In the genomic region with DNA sequence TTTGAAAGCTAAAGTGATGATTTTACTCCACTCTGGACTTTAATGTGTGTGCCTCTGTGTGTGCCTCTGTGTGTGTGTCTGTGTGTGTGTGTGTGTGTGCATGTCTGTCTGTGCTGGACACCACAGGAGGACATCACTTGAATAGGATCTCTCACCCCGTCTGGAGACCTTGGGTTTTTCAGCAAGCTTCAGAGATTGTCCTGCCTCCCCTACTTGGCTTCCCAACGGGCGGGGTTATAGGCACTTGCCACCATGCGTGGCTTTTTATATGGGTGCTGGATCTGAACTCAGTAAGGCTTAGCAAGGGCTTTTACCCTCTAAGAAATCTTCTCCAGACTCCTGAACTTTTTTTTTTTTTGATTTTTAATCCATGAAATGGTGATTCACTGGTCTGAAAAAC, we compare ENCODE assay signal across 9 mouse cellular contexts. TPM values are rescaled to one million over a fixed set of nuclear protein-coding genes. Genes with fewer than 3 reads are reported as not detected.
DNase-seq lines count a peak whose midpoint lies in the region; ATAC-seq and TF ChIP-seq lines count a peak whose summit lies in the region.
"Had no signal": no experiment of that assay in that cellular context is flagged by ENCODE, and none has a peak within 500 bp of the region (broad histone marks: within the 10 kb centered on the region; RNA-seq: fewer than 3 reads in every experiment).

No protein-coding gene starts in this region.

- no peak for DNase-seq in heart, adult 8-10 months (ENCODE audit: low spot score)
- no peak for DNase-seq in midbrain, embryonic 10.5 days (ENCODE audit: low spot score)
- no peak for DNase-seq in midbrain, postnatal 0 days (ENCODE audit: low spot score)
- no peak for DNase-seq in cerebellum, postnatal 10 days
- DNase-seq in T-cell, adult 2 months (ENCODE audit: low spot score) = no peak
- DNase-seq: cerebellum, adult 18-20 months had no signal

- peak overlapping the region; percentile 63 for H3K4me2 ChIP-seq in heart, embryonic 13.5 days
- no peak overlapping the region for H3K4me2 ChIP-seq in midbrain, postnatal 0 days (ENCODE audit: low read depth, low read length, poor library complexity, severe bottlenecking)
- H3K4me2 ChIP-seq in embryonic facial prominence, embryonic 15.5 days (replicated peaks) = peak overlapping the region; percentile 27; the same call in 1 of the 2 replicates
- H3K4me2 ChIP-seq in neural tube, embryonic 13.5 days = peak overlapping the region; percentile 24; the same call in 1 of the 2 replicates

- ATAC-seq in heart, embryonic 13.5 days (ENCODE audit: extremely low read depth, insufficient number of reproducible peaks, low FRiP score, low TSS enrichment) = no peak
- no peak for ATAC-seq in midbrain, postnatal 0 days (ENCODE audit: low FRiP score)
- ATAC-seq in embryonic facial prominence, embryonic 15.5 days (ENCODE audit: insufficient number of reproducible peaks, low FRiP score, low TSS enrichment, low read depth) = no peak
- ATAC-seq in neural tube, embryonic 13.5 days (ENCODE audit: low read depth) = no peak

- WGBS in heart, embryonic 13.5 days = 37% methylated on average over 4 of the region's 4 CpGs
- 30% methylated on average over 4 of the region's 4 CpGs for WGBS in midbrain, embryonic 10.5 days
- 34% methylated on average over 4 of the region's 4 CpGs for WGBS in midbrain, postnatal 0 days
- 46% methylated on average over 4 of the region's 4 CpGs for WGBS in embryonic facial prominence, embryonic 15.5 days
- WGBS in neural tube, embryonic 13.5 days = 43% methylated on average over 4 of the region's 4 CpGs

- H3K9ac ChIP-seq in heart, embryonic 13.5 days = peak overlapping the region; percentile 21; the same call in 1 of the 2 replicates
- H3K9ac ChIP-seq in midbrain, postnatal 0 days (replicated peaks; ENCODE audit: low read length, poor library complexity, severe bottlenecking) = no peak overlapping the region
- no peak overlapping the region for H3K9ac ChIP-seq in embryonic facial prominence, embryonic 15.5 days
- no peak overlapping the region for H3K9ac ChIP-seq in neural tube, embryonic 13.5 days

- no peaks in the 10 kb centered on the region; the same call in 1 of the 2 replicates for H3K27me3 ChIP-seq in heart, embryonic 13.5 days (replicated peaks)
- 0 out of 2 replicates have a peak, but pooled peaks cover 13% of the 10 kb centered on the region for H3K27me3 ChIP-seq in midbrain, embryonic 10.5 days (ENCODE audit: low read depth, poor library complexity, severe bottlenecking)
- H3K27me3 ChIP-seq in midbrain, postnatal 0 days (ENCODE audit: insufficient read depth, low read length) = no peaks in the 10 kb centered on the region; the same call in 1 of the 2 replicates
- H3K27me3 ChIP-seq in embryonic facial prominence, embryonic 15.5 days = no peaks in the 10 kb centered on the region
- no peaks in the 10 kb centered on the region; the same call in 1 of the 2 replicates for H3K27me3 ChIP-seq in neural tube, embryonic 13.5 days

- H3K4me3 ChIP-seq in heart, embryonic 13.5 days = peak overlapping the region; percentile 35
- peak overlapping the region; percentile 23; the same call in 1 of the 2 replicates for H3K4me3 ChIP-seq in midbrain, embryonic 10.5 days
- H3K4me3 ChIP-seq in midbrain, postnatal 0 days (ENCODE audit: low read depth, low read length) = no peak overlapping the region
- H3K4me3 ChIP-seq in embryonic facial prominence, embryonic 15.5 days (replicated peaks) = no peak overlapping the region
- no peak overlapping the region for H3K4me3 ChIP-seq in neural tube, embryonic 13.5 days

- no peak for TF ChIP-seq CTCF in midbrain, postnatal 0 days (IDR thresholded peaks at IDR 0.05)

- no peaks in the 10 kb centered on the region for H3K9me3 ChIP-seq in heart, embryonic 13.5 days
- H3K9me3 ChIP-seq in midbrain, embryonic 10.5 days (replicated peaks) = no peaks in the 10 kb centered on the region
- H3K9me3 ChIP-seq in midbrain, postnatal 0 days (ENCODE audit: low read length) = no peaks in the 10 kb centered on the region
- no peaks in the 10 kb centered on the region for H3K9me3 ChIP-seq in embryonic facial prominence, embryonic 15.5 days (replicated peaks)
- no peaks in the 10 kb centered on the region for H3K9me3 ChIP-seq in neural tube, embryonic 13.5 days

- no peaks in the 10 kb centered on the region for H3K36me3 ChIP-seq in heart, embryonic 13.5 days
- H3K36me3 ChIP-seq in midbrain, embryonic 10.5 days = no peaks in the 10 kb centered on the region
- no peaks in the 10 kb centered on the region for H3K36me3 ChIP-seq in midbrain, postnatal 0 days (ENCODE audit: insufficient read depth, low read length)
- H3K36me3 ChIP-seq in embryonic facial prominence, embryonic 15.5 days = no peaks in the 10 kb centered on the region
- H3K36me3 ChIP-seq in neural tube, embryonic 13.5 days = no peaks in the 10 kb centered on the region

- H3K4me1 ChIP-seq in heart, embryonic 13.5 days = peaks cover 13% of the 10 kb centered on the region
- peaks cover 27% of the 10 kb centered on the region for H3K4me1 ChIP-seq in midbrain, embryonic 10.5 days
- H3K4me1 ChIP-seq in midbrain, postnatal 0 days (ENCODE audit: insufficient read depth, low read length) = no peaks in the 10 kb centered on the region
- H3K4me1 ChIP-seq in embryonic facial prominence, embryonic 15.5 days = 0 out of 2 replicates have a peak, but pooled peaks cover 8% of the 10 kb centered on the region
- peaks cover 8% of the 10 kb centered on the region for H3K4me1 ChIP-seq in neural tube, embryonic 13.5 days (replicated peaks)

- no peak overlapping the region; the same call in 1 of the 2 replicates for H3K27ac ChIP-seq in heart, embryonic 13.5 days (replicated peaks)
- H3K27ac ChIP-seq in midbrain, embryonic 10.5 days (replicated peaks) = peak overlapping the region; percentile 55
- H3K27ac ChIP-seq in midbrain, postnatal 0 days (ENCODE audit: low read depth, low read length) = no peak overlapping the region
- no peak overlapping the region for H3K27ac ChIP-seq in embryonic facial prominence, embryonic 15.5 days (replicated peaks)
- no peak overlapping the region for H3K27ac ChIP-seq in neural tube, embryonic 13.5 days (replicated peaks)

RNA-seq across cellular contexts. Expression of gene Tmem260, which starts 23.5 kb away (rescaled TPM):
- polyA plus RNA-seq in heart, embryonic 13.5 days (2015; fragmentation: Nextera tagmentation; extraction: Ambion mirVana) = 11.7 and 12.2 TPM in 2 replicates
- total RNA-seq in heart, adult 8-10 months (2022) = 1 to 10 TPM; 9.2 to 10.0 (median 9.4) TPM
- 19.3 and 21.0 TPM in 2 replicates for polyA plus RNA-seq in midbrain, embryonic 10.5 days (2016; fragmentation: Nextera tagmentation; extraction: Ambion mirVana)
- 17.4 and 19.2 TPM in 2 replicates for total RNA-seq in midbrain, postnatal 0 days (2014; rRNA removed)
- polyA plus RNA-seq in midbrain, postnatal 0 days (2015; fragmentation: Nextera tagmentation; extraction: Ambion mirVana) = 12.7 and 14.2 TPM in 2 replicates
- polyA plus RNA-seq in embryonic facial prominence, embryonic 15.5 days (2015; fragmentation: Nextera tagmentation; extraction: Ambion mirVana) = 20.8 and 22.9 TPM in 2 replicates
- polyA plus RNA-seq in neural tube, embryonic 13.5 days (2015; fragmentation: Nextera tagmentation; extraction: Ambion mirVana) = 17.9 and 20.1 TPM in 2 replicates

Comparison
In these comparisons a context has a peak if more than half of its experiments do, and no peak if none do; other contexts are left out.
1. H3K4me3 ChIP-seq: peak in heart, embryonic 13.5 days (single experiment) and midbrain, embryonic 10.5 days (single experiment); none in midbrain, postnatal 0 days (single experiment), embryonic facial prominence, embryonic 15.5 days (single experiment) and neural tube, embryonic 13.5 days (single experiment).